Mouse (Mus musculus) heart, adult 2 months (tissue): Measurements from ENCODE around the gene Psme3.
A peak's percentile ranks its signal among the peaks of the same experiment; 100 is the strongest.

ENCODE experiments used
- CTCF ChIP-seq: fragments of 200-600 bp; IDR thresholded peaks from 2 replicates; pipeline ENCODE4 v1.8.1; 2022; ENCODE audit warnings: antibody characterized with exemption, mild to moderate bottlenecking, moderate library complexity
- EP300 ChIP-seq: fragments of 200-500 bp; IDR thresholded peaks from 2 replicates; pipeline ENCODE4 v1.6.1; 2011; ENCODE audit warnings: low read depth, low read length, control low read depth; ENCODE audit not compliant: insufficient read depth
- POLR2A ChIP-seq: fragments of 200-500 bp; IDR thresholded peaks from 2 replicates; pipeline ENCODE4 v1.6.1; 2011; ENCODE audit warnings: mild to moderate bottlenecking, low read depth, low read length, control low read depth; ENCODE audit not compliant: insufficient read depth

GRCm38 (mm10) chr11:101323609-101324008 lies 7.6 kb downstream of the Psme3 start:
- TF ChIP-seq EP300, result peak; percentile 91; the same call in 1 of the 2 replicates
- TF ChIP-seq CTCF, result peak; percentile 99
- no peak for TF ChIP-seq POLR2A
